Mouse (Mus musculus): ENCODE measurements around the gene Smim8.

- TF ChIP-seq CTCF (conservative IDR thresholded peaks at IDR 0.05; ENCODE audit: insufficient read depth, insufficient read length, low read depth, low read length) (peak; percentile 36; the same call in 1 of the 2 replicates), POLR2A (IDR thresholded peaks at IDR 0.05; ENCODE audit: low read depth, low read length) (no peak)
Measured at GRCm38 (mm10) chr4:34782730-34783129, 4.5 kb upstream of the Smim8 start.
